Mouse (Mus musculus) lung, embryonic 14.5 days (tissue): Measurements from ENCODE around the gene Evi2. TPM values are rescaled to one million over a fixed set of nuclear protein-coding genes. Genes with fewer than 3 reads are reported as not detected.

ENCODE experiments used
- ATAC-seq: fragments of 200-750 bp; cut with Nextera tagmentation; 2 replicates; pipeline ENCODE4 v1.8.0; 2017; ENCODE audit warnings: mild to moderate bottlenecking, moderate TSS enrichment, moderate library complexity; ENCODE audit not compliant: insufficient read depth
- DNase-seq: peaks from one replicate; pipeline ENCODE4 v3.0.0-alpha.2; 2015
- H3K27ac ChIP-seq: fragments of 300-500 bp; sonication (generic); 2 replicates; pipeline ENCODE4 v1.5.1; 2014; ENCODE audit warnings: low read depth, mild to moderate bottlenecking, moderate library complexity
- H3K27me3 ChIP-seq: fragments of 300-500 bp; sonication (generic); 2 replicates; pipeline ENCODE4 v1.6.1; 2014; ENCODE audit warnings: low read length, control low read depth; ENCODE audit not compliant: insufficient read depth
- H3K36me3 ChIP-seq: fragments of 300-500 bp; sonication (generic); 2 replicates; pipeline ENCODE4 v1.6.1; 2014; ENCODE audit warnings: control low read depth; ENCODE audit not compliant: insufficient read depth
- H3K4me1 ChIP-seq: fragments of 300-500 bp; sonication (generic); 2 replicates; pipeline ENCODE4 v1.6.1; 2014; ENCODE audit warnings: antibody characterized with exemption, control low read depth; ENCODE audit not compliant: insufficient read depth
- H3K4me2 ChIP-seq: fragments of 300-500 bp; sonication (generic); 2 replicates; pipeline ENCODE4 v1.6.1; 2014; ENCODE audit warnings: mild to moderate bottlenecking
- H3K4me3 ChIP-seq: fragments of 300-500 bp; sonication (generic); 2 replicates; pipeline ENCODE4 v1.5.1; 2014; ENCODE audit warnings: low read depth, low read length
- H3K9ac ChIP-seq: fragments of 300-500 bp; sonication (generic); 2 replicates; pipeline ENCODE4 v1.6.1; 2014
- H3K9me3 ChIP-seq: fragments of 300-500 bp; sonication (generic); 2 replicates; pipeline ENCODE4 v1.6.1; 2016; ENCODE audit warnings: low read depth, low read length, control low read depth
- CTCF ChIP-seq: IDR thresholded peaks from 2 replicates; pipeline ENCODE4 v1.5.1; 2016; ENCODE audit warnings: antibody characterized with exemption, low read depth
- WGBS: fragments of 180-500 bp; shearing (Covaris S2); extraction: QIAGEN DNeasy Blood & Tissue Kit; methylation state at CpG from one replicate; pipeline ENCODE4 v1.1.7; 2014; 5-methylcytosine and 5-hydroxymethylcytosine counted together
- polyA plus RNA-seq: library from polyadenylated mRNA; unstranded; fragments of >200 nt; fragmentation: Nextera tagmentation; extraction: Ambion mirVana; gene quantifications from 2 replicates; pipeline ENCODE4 v1.2.1, GENCODE M21; 2014

The Evi2 gene
- polyA plus RNA-seq, 1 experiment from 2014 or later, result 1.4 TPM

DNA sequence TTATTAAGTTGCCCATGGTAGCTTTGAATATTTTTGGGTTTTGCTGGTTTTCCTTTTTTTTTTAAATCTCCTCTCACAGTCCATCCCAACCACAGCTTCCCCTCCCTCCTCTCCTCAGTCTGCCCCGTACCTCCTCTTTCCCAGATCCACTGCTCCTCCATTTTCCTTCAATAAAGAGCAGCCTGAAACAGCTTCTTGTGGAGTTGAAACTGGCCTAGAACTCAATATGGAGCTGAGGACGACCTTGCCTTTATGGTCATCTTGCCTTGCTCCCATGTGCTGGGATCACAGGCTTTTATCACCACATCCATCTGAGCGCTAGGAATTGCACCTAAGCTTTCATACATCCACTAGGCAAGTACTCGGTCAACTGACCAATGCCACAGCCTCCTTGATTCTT, 1.1 kb upstream of the Evi2 start:
- DNase-seq (no peak), ATAC-seq (no peak)
- no peak overlapping the region for H3K4me3 ChIP-seq
- no peaks in the 10 kb centered on the region for H3K9me3 ChIP-seq
- H3K27me3 ChIP-seq, result no peaks in the 10 kb centered on the region
- H3K4me2 ChIP-seq, result no peak overlapping the region
- H3K9ac ChIP-seq, result no peak overlapping the region
- no peak overlapping the region for H3K27ac ChIP-seq
- H3K4me1 ChIP-seq, result no peaks in the 10 kb centered on the region
- no peak for TF ChIP-seq CTCF
- H3K36me3 ChIP-seq, result peaks cover 18% of the 10 kb centered on the region; the same call in 1 of the 2 replicates
- 87% methylated on average over 4 of the region's 4 CpGs for WGBS

DNA sequence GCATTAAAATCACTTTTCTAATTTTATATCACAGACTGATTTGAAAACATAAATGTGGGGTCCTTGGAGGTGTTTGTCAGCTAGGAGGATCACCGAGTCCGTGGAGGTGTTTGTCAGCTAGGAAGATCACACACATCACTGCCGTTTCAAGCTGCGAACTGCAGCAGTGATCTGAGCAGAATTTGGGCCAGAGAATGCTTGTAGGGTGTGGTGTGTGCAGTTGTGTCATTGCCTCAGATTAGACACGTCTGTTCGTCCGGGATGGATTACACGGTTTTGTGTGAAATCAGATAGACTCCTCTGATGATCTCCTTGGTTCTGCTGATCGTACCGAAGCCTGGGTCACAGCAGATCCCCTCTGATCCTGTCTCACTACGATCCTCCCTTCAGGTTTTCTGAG, 385 bp upstream of the Evi2 start:
- Histone ChIP-seq H3K4me1 (no peaks in the 10 kb centered on the region), H3K4me3 (no peak overlapping the region), H3K9me3 (no peaks in the 10 kb centered on the region), H3K27me3 (no peaks in the 10 kb centered on the region), H3K27ac (no peak overlapping the region), H3K4me2 (no peak overlapping the region), H3K36me3 (peaks cover 18% of the 10 kb centered on the region; the same call in 1 of the 2 replicates), H3K9ac (no peak overlapping the region)
- 82% methylated on average over 11 of the region's 11 CpGs for WGBS
- TF ChIP-seq CTCF, result no peak
- no peak for ATAC-seq
- DNase-seq, result no peak

DNA sequence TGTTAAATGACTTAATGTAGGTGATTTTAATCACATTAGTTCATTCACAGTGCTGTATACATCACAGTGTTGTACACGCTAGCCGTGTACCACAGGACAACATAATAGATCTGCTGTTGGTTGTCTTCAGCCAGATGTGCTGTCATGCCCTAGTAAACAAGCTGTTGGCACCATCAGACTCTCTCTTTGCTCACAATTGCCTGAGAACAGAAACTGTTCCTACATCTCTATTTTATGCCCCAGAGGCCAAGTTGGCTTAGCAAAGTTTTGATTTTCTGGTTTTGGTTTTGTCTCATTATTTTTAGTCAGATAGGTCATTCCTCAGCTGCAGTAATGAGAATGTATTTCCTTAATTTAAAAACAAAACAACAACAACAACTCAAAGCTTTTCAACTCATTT, 653 bp downstream of the Evi2 start:
- Histone ChIP-seq H3K4me1 (no peaks in the 10 kb centered on the region), H3K36me3 (peaks cover 18% of the 10 kb centered on the region; the same call in 1 of the 2 replicates), H3K27me3 (no peaks in the 10 kb centered on the region), H3K9ac (no peak overlapping the region), H3K4me3 (no peak overlapping the region), H3K4me2 (no peak overlapping the region), H3K27ac (no peak overlapping the region), H3K9me3 (no peaks in the 10 kb centered on the region)
- DNase-seq, result no peak
- TF ChIP-seq CTCF, result no peak
- ATAC-seq, result no peak
- 70% methylated on average over 2 of the region's 2 CpGs for WGBS

DNA sequence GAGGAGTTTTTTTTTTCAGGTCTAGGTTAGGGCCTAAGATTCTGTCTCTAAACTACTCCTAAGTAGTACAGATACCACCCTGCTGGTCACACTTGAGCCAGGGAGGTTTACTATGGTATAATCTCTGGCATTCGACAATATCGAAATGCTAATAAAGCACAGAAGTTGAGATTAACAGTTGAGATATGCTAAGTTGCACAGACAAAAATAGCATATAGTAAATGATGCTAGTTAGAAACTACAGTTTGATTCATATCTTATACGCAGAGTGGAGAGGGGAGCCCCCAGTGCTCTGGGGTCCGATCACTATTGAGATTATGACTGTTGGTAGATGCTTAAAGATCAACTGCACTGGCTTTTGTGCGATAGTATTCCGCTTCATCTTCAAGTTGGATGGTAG, 1.2 kb downstream of the Evi2 start:
- peaks cover 18% of the 10 kb centered on the region; the same call in 1 of the 2 replicates for H3K36me3 ChIP-seq
- H3K4me1 ChIP-seq, result no peaks in the 10 kb centered on the region
- H3K4me3 ChIP-seq, result no peak overlapping the region
- H3K9ac ChIP-seq, result no peak overlapping the region
- no peaks in the 10 kb centered on the region for H3K27me3 ChIP-seq
- DNase-seq (no peak), ATAC-seq (no peak)
- no peak overlapping the region for H3K27ac ChIP-seq
- no peaks in the 10 kb centered on the region for H3K9me3 ChIP-seq
- H3K4me2 ChIP-seq, result no peak overlapping the region
- no peak for TF ChIP-seq CTCF
- WGBS, result 96% methylated on average over 6 of the region's 6 CpGs

DNA sequence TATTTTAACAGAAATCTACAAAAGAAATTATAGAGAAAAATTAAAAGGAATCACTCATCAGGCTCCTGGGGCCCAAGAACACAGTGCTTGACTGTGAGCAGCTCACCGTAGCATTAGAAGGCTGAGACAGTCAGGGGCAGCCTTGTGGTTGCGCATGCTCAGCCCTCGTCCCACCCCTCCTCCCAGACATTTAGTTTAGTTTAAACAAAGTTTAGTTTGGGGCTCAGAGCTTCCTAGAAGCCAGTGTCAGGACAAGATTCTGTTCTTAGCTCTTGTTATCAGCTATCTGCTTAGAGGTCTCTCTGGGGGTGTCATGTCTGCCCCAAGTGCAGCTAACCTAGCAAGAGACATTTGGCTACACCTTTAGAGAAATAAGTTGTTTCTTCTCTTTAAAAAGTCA, 1.8 kb downstream of the Evi2 start:
- no peaks in the 10 kb centered on the region for H3K4me1 ChIP-seq
- no peak for ATAC-seq
- TF ChIP-seq CTCF, result no peak
- no peak for DNase-seq
- WGBS, result 79% methylated on average over 3 of the region's 3 CpGs
- no peak overlapping the region for H3K27ac ChIP-seq
- H3K36me3 ChIP-seq, result peaks cover 21% of the 10 kb centered on the region; the same call in 1 of the 2 replicates
- no peak overlapping the region for H3K4me2 ChIP-seq
- no peak overlapping the region for H3K4me3 ChIP-seq
- H3K27me3 ChIP-seq, result no peaks in the 10 kb centered on the region
- H3K9me3 ChIP-seq, result no peaks in the 10 kb centered on the region
- H3K9ac ChIP-seq, result no peak overlapping the region

DNA sequence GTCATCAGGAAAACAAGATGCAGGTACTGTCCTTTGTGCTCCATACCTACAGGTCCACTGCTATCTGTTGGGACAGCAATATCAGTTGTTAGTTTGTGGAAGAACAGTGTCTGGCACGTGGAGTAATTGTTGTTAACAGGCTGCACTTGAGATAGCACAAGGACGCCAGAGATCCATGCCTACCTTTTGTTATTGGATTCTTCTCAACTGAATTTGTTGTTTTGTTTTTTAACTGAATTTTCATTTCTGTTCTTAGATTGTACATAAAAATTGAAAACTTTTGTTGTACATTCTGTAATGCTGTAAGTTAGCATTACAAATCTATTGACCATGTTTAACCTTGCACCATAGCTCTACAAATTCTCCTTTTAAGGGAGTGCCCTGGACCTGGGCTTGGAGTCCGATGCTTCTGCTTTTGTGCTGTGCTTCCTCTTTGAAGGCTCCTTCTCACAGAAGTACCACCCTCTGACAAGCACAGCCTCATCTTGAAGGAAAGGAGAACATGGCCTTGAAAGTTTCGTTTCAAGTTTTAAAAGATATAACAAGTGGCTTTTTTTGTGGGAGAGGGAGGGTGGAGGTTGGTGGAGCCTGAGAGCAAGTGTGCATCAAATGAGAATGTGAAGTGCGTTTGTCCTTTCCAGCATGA, 2.5 kb downstream of the Evi2 start:
- no peak overlapping the region for H3K4me3 ChIP-seq
- peaks cover 21% of the 10 kb centered on the region; the same call in 1 of the 2 replicates for H3K36me3 ChIP-seq
- DNase-seq, result no peak
- TF ChIP-seq CTCF, result no peak
- no peaks in the 10 kb centered on the region for H3K4me1 ChIP-seq
- no peaks in the 10 kb centered on the region for H3K9me3 ChIP-seq
- no peak overlapping the region for H3K9ac ChIP-seq
- 84% methylated on average over 5 of the region's 5 CpGs for WGBS
- H3K27me3 ChIP-seq, result no peaks in the 10 kb centered on the region
- ATAC-seq, result no peak
- no peak overlapping the region for H3K27ac ChIP-seq
- no peak overlapping the region for H3K4me2 ChIP-seq

DNA sequence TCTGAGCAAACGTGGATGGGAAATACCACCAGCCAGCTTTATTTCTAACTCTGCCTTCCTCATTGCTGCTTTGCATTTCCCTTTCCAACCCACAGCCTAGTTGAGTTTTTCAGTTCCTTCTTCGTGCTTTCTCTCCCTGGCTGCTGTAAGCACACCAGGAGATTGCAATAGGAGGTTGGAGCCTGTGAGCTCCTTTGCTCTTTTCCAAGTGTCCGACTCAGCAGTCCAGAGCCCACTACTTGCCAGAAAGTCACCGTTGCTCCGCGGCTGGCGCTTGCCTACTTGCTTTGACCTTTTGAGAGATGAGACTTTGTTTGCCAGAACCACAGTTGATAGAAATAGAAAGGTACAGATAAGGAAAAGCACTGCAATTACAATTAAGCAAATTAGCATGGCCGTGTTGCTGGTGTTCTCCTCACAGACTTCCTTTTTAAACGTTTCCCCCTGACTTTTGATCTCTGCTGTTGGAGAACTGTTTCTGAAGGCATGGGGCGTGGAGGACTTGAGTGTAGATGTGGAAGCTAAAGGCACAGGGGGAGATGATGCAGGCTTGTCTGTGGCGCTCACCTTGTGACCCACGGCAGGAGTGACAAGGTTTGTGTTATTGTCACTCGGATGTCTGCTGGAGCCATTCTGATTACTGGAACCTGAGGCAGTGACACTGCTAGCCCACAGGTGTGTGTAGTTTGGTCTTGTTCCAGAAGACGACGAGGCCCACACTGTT, 3.2 kb downstream of the Evi2 start:
- H3K4me3 ChIP-seq, result no peak overlapping the region
- H3K27ac ChIP-seq, result no peak overlapping the region
- no peak for DNase-seq
- no peaks in the 10 kb centered on the region for H3K27me3 ChIP-seq
- no peak for TF ChIP-seq CTCF
- H3K9ac ChIP-seq, result no peak overlapping the region
- 64% methylated on average over 15 of the region's 15 CpGs for WGBS
- ATAC-seq, result no peak
- no peaks in the 10 kb centered on the region for H3K4me1 ChIP-seq
- H3K36me3 ChIP-seq, result peaks cover 21% of the 10 kb centered on the region; the same call in 1 of the 2 replicates
- no peaks in the 10 kb centered on the region for H3K9me3 ChIP-seq
- H3K4me2 ChIP-seq, result no peak overlapping the region
